Mouse (Mus musculus) spleen, adult 2 months (tissue): ENCODE data around the gene Hoxd9. TPM values are rescaled to one million over a fixed set of nuclear protein-coding genes. Genes with fewer than 3 reads are reported as not detected.

Source experiments
- DNase-seq, 2 experiments: peaks; one replicate each; pipeline versions ENCODE4 v3.0.0 to v3.0.0-alpha.2; 2012 to 2021; ENCODE audit warnings: low spot score in 2 of 2, low read depth in 1 of 2
- H3K27ac ChIP-seq: fragments of 200-500 bp; 2 replicates; pipeline ENCODE4 v1.5.1; 2012; ENCODE audit warnings: low read length, inconsistent platforms; ENCODE audit not compliant: insufficient read depth
- H3K27me3 ChIP-seq: fragments of 200-500 bp; 2 replicates; pipeline ENCODE4 v1.6.1; 2012; ENCODE audit warnings: mild to moderate bottlenecking, moderate library complexity, low read length, inconsistent platforms; ENCODE audit not compliant: control insufficient read depth, insufficient read depth
- H3K36me3 ChIP-seq: fragments of 200-500 bp; 2 replicates; pipeline ENCODE4 v1.6.1; 2012; ENCODE audit warnings: mild to moderate bottlenecking, low read length, inconsistent platforms; ENCODE audit not compliant: control insufficient read depth, insufficient read depth
- H3K4me1 ChIP-seq: fragments of 200-500 bp; 2 replicates; pipeline ENCODE4 v1.6.1; 2011; ENCODE audit warnings: inconsistent platforms; ENCODE audit not compliant: control insufficient read depth, insufficient read depth, insufficient read length
- H3K4me3 ChIP-seq: fragments of 200-500 bp; 2 replicates; pipeline ENCODE4 v1.5.1; 2011; ENCODE audit warnings: mild to moderate bottlenecking, inconsistent platforms; ENCODE audit not compliant: insufficient read depth, insufficient read length; ENCODE audit errors: extremely low read depth
- CTCF ChIP-seq: fragments of 200-500 bp; IDR thresholded peaks from 2 replicates; pipeline ENCODE4 v1.5.1; 2011; ENCODE audit warnings: mild to moderate bottlenecking, inconsistent platforms; ENCODE audit not compliant: insufficient read depth, insufficient read length, insufficient replicate concordance; ENCODE audit errors: extremely low read depth
- POLR2A ChIP-seq: fragments of 200-500 bp; IDR thresholded peaks from 2 replicates; pipeline ENCODE4 v1.6.1; 2011; ENCODE audit warnings: low read depth, low read length, inconsistent platforms
- WGBS: fragments of 180-500 bp; shearing (Covaris S2); methylation state at CpG from one replicate; pipeline ENCODE4 v1.1.7; 2018; 5-methylcytosine and 5-hydroxymethylcytosine counted together
- polyA plus RNA-seq: library from polyadenylated mRNA; depleted of rRNA; stranded (reverse); fragments of >200 nt; gene quantifications from 2 replicates; pipeline ENCODE4 v1.2.3, GENCODE M21; 2012

The Hoxd9 gene
- polyA plus RNA-seq, 1 experiment, result 0.06 TPM

- Histone ChIP-seq H3K36me3 (no peaks in the 10 kb centered on the region), H3K4me1 (peaks cover 2% of the 10 kb centered on the region; the same call in 1 of the 2 replicates), H3K27me3 (peaks cover 39% of the 10 kb centered on the region), H3K4me3 (no peak overlapping the region), H3K27ac (no peak overlapping the region)
- 13% methylated on average over 24 of the region's 24 CpGs for WGBS
- TF ChIP-seq POLR2A (no peak), CTCF (no peak)
- DNase-seq, result no peak
Measured at GRCm38 (mm10) chr2:74675666-74676282, 21.8 kb upstream of the Hoxd9 start.

GRCm38 (mm10) chr2:74676376-74677052, 21.0 kb upstream of the Hoxd9 start:
- 15% methylated on average over 9 of the region's 9 CpGs for WGBS

GRCm38 (mm10) chr2:74677106-74677505, 20.4 kb upstream of the Hoxd9 start:
- Histone ChIP-seq H3K4me1 (peaks cover 4% of the 10 kb centered on the region), H3K4me3 (no peak overlapping the region), H3K27me3 (peaks cover 44% of the 10 kb centered on the region), H3K27ac (no peak overlapping the region), H3K36me3 (no peaks in the 10 kb centered on the region)
- TF ChIP-seq CTCF (no peak), POLR2A (no peak)
- WGBS, result 40% methylated on average over 2 of the region's 2 CpGs
- no peak for DNase-seq

More at GRCm38 (mm10) chr2:74676376-74677052, 21.0 kb upstream of the Hoxd9 start:
- H3K27me3 ChIP-seq, result peaks cover 41% of the 10 kb centered on the region
- no peaks in the 10 kb centered on the region for H3K36me3 ChIP-seq
- no peak overlapping the region for H3K4me3 ChIP-seq
- DNase-seq, result no peak
- H3K27ac ChIP-seq, result no peak overlapping the region
- TF ChIP-seq CTCF (no peak), POLR2A (no peak)
- peaks cover 2% of the 10 kb centered on the region; the same call in 1 of the 2 replicates for H3K4me1 ChIP-seq

GRCm38 (mm10) chr2:74678891-74679595, 18.5 kb upstream of the Hoxd9 start, which contains the start of gene Hoxd11:
Hoxd11 (plus strand) TSS chr2:74679557.
- DNase-seq, result no peak
- Histone ChIP-seq H3K36me3 (no peaks in the 10 kb centered on the region), H3K4me1 (peaks cover 5% of the 10 kb centered on the region), H3K27me3 (peaks cover 48% of the 10 kb centered on the region), H3K4me3 (no peak within 1 kb of the TSS), H3K27ac (no peak within 1 kb of the TSS)
- 4% methylated on average over 15 of the region's 15 CpGs for WGBS
- TF ChIP-seq POLR2A (no peak), CTCF (no peak)

- DNase-seq, result no peak
- no peak overlapping the region for H3K4me3 ChIP-seq
- no peak overlapping the region for H3K27ac ChIP-seq
- peaks cover 48% of the 10 kb centered on the region for H3K27me3 ChIP-seq
- 4% methylated on average over 26 of the region's 26 CpGs for WGBS
- H3K4me1 ChIP-seq, result peaks cover 5% of the 10 kb centered on the region
- no peak for TF ChIP-seq POLR2A
- TF ChIP-seq CTCF, result no peak
- no peaks in the 10 kb centered on the region for H3K36me3 ChIP-seq
Measured at GRCm38 (mm10) chr2:74679596-74679971, 17.9 kb upstream of the Hoxd9 start.

- Histone ChIP-seq H3K4me1 (peaks cover 5% of the 10 kb centered on the region), H3K27ac (no peak overlapping the region), H3K27me3 (peaks cover 47% of the 10 kb centered on the region), H3K36me3 (no peaks in the 10 kb centered on the region), H3K4me3 (no peak overlapping the region)
- TF ChIP-seq POLR2A, result no peak
- no peak for TF ChIP-seq CTCF
- no peak for DNase-seq
- 3% methylated on average over 23 of the region's 23 CpGs for WGBS
Measured at GRCm38 (mm10) chr2:74679980-74680379, 17.5 kb upstream of the Hoxd9 start.
